Mouse (Mus musculus) forebrain, embryonic 16.5 days (tissue): ENCODE results near the gene Nup155. TPM values are rescaled to one million over a fixed set of nuclear protein-coding genes. Genes with fewer than 3 reads are reported as not detected.
A peak's percentile ranks its signal among the peaks of the same experiment; 100 is the strongest.
"Not testable (repeated sequence)": the region's sequence is repeated elsewhere in the genome, so short reads cannot be mapped to it uniquely, and the experiment has no call there.

Experiments used
- ATAC-seq: fragments of 200-750 bp; cut with Nextera tagmentation; 2 replicates; pipeline ENCODE4 v1.8.0; 2017; ENCODE audit warnings: mild to moderate bottlenecking, moderate library complexity
- H3K27ac ChIP-seq: fragments of 300-500 bp; sonication (generic); 2 replicates; pipeline ENCODE4 v1.5.1; 2014; ENCODE audit warnings: low read length, control low read depth
- H3K27me3 ChIP-seq: fragments of 300-500 bp; sonication (generic); replicated peaks from 2 replicates; pipeline ENCODE4 v1.6.1; 2014; ENCODE audit warnings: low read length; ENCODE audit not compliant: control insufficient read depth, insufficient read depth
- H3K36me3 ChIP-seq: fragments of 300-500 bp; sonication (generic); 2 replicates; pipeline ENCODE4 v1.6.1; 2014; ENCODE audit not compliant: control insufficient read depth, insufficient read depth
- H3K4me1 ChIP-seq: fragments of 300-500 bp; sonication (generic); replicated peaks from 2 replicates; pipeline ENCODE4 v1.6.1; 2014; ENCODE audit warnings: low read length; ENCODE audit not compliant: control insufficient read depth, insufficient read depth
- H3K4me2 ChIP-seq: fragments of 300-500 bp; sonication (generic); 2 replicates; pipeline ENCODE4 v1.6.1; 2014; ENCODE audit warnings: mild to moderate bottlenecking, low read length, control low read depth
- H3K4me3 ChIP-seq: fragments of 300-500 bp; sonication (generic); replicated peaks from 2 replicates; pipeline ENCODE4 v1.5.1; 2014; ENCODE audit warnings: mild to moderate bottlenecking, low read length, control low read depth
- H3K9ac ChIP-seq: fragments of 300-500 bp; sonication (generic); replicated peaks from 2 replicates; pipeline ENCODE4 v1.6.1; 2014; ENCODE audit warnings: low read depth, low read length, control low read depth
- H3K9me3 ChIP-seq: fragments of 300-500 bp; sonication (generic); 2 replicates; pipeline ENCODE4 v1.6.1; 2016; ENCODE audit warnings: low read length; ENCODE audit not compliant: control insufficient read depth
- WGBS: fragments of 180-500 bp; shearing (Covaris S2); extraction: QIAGEN DNeasy Blood & Tissue Kit; methylation state at CpG from one replicate; pipeline ENCODE4 v1.1.7; 2014; 5-methylcytosine and 5-hydroxymethylcytosine counted together
- polyA plus RNA-seq: library from polyadenylated mRNA; unstranded; fragments of >200 nt; fragmentation: Nextera tagmentation; extraction: Ambion mirVana; gene quantifications from 2 replicates; pipeline ENCODE4 v1.2.1, GENCODE M21; 2015

The Nup155 gene
- polyA plus RNA-seq, 1 experiment from 2014 or later, result 13.9 TPM

DNA sequence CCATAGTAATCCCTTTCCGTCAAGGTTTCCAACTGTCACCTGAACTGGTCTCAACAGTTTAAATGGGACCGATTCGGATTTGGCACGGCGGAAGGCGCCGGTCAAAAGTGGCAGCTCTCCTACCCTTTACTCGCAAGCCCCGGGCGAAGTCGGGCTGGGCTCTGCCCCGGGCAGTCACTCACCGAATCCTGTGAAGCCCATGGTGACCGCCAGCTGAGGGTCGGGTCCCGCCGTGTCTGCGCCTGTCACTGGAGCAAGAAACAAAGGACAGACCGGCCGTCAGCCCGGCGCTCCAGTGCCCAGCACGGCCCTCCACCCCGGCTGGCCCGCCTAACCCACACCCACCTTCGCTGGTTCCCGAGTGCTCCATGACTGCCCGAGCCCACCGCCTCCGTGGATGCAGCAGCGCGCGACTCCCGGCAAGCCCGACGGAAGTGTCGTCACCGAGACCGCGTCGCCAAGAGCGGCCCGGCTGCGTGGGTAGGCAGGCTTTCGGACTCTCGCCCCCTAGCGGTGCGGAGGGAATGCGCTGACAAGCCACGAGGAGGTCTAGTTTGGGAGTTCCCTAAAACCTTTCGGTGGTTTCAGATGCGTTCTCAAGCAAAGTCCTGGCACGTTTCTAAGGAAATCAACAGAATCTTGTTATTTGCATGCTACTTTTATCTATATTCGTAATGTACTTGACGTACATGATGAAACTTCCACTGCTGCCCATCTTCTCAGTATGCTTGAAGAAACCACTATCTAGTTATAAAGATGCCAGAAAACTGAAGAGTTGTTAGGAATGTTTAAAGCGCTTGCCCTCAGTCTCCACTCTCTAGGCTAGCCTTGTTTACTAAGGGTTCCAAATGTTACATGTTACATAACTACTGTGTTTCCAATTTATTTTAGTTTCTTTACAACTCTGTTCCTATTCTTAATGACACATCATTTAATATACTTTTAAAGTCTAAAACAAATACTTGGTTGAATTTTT, 10.0 kb upstream of the Nup155 start, which contains the start of gene Wdr70:
Gene Wdr70 (minus strand): TSS at position 436 of the 976 bp plus-strand sequence.
- peak within 1 kb of the TSS; percentile 78 for H3K9ac ChIP-seq
- peak; percentile 99 for ATAC-seq
- H3K9me3 ChIP-seq, result no peaks in the 10 kb centered on the region
- no peaks in the 10 kb centered on the region for H3K27me3 ChIP-seq
- WGBS, result 2% methylated on average over 56 of the region's 56 CpGs
- H3K27ac ChIP-seq, result no peak within 1 kb of the TSS
- peak within 1 kb of the TSS; percentile 78 for H3K4me3 ChIP-seq
- peak within 1 kb of the TSS; percentile 65 for H3K4me2 ChIP-seq
- H3K4me1 ChIP-seq, result 0 out of 2 replicates have a peak, but pooled peaks cover 3% of the 10 kb centered on the region
- H3K36me3 ChIP-seq, result peaks cover 3% of the 10 kb centered on the region; the same call in 1 of the 2 replicates

- WGBS, result 87% methylated on average over 13 of the region's 15 CpGs
- not testable (repeated sequence) for H3K36me3 ChIP-seq, H3K27me3 ChIP-seq, H3K4me1 ChIP-seq, H3K4me2 ChIP-seq, H3K4me3 ChIP-seq, H3K9ac ChIP-seq, ATAC-seq, H3K9me3 ChIP-seq, H3K27ac ChIP-seq
These were observed 7.0 kb upstream of the Nup155 start for GRCm38 (mm10) chr15:8101975-8102542.

DNA sequence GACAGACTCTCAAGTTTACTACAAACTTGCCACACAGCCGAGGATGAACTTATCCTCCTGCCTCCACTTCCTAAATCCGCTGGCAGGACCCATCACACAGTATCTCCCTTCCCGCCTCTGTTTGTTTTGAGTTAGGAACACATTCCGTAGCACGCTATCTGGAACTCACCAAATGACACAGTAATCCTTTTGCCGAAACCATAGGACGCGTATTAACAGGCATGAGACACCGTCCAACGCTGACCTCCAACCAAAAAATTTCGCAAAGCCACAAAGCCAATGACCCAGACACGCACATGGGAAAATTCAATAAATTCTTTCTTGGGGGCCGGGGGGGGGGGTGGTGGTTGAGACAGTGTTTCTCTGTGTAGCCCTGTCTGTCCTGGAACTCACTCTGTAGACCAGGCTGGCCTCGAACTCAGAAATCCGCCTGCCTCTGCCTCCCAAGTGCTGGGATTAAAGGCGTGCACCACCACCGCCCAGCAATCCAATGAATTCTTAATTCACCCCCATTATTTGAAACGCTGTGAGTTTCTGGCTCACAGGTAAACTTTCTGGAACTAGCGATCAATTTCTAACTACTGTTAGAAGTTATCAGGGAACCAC, 610 bp upstream of the Nup155 start:
- whole genome bisulfite sequencing, result 60% methylated on average over 19 of the region's 19 CpGs
- ATAC-seq, result peak; percentile 32; the same call in 1 of the 2 replicates
- H3K9ac ChIP-seq, result peak overlapping the region; percentile 61

GRCm38 (mm10) chr15:8109782-8110181, 709 bp downstream of the Nup155 start:
- no peak for ATAC-seq
- Histone ChIP-seq H3K4me1 (peaks cover 17% of the 10 kb centered on the region), H3K27me3 (no peaks in the 10 kb centered on the region), H3K4me2 (peak overlapping the region; percentile 78), H3K9ac (peak overlapping the region; percentile 76), H3K36me3 (peaks cover 3% of the 10 kb centered on the region; the same call in 1 of the 2 replicates), H3K9me3 (no peaks in the 10 kb centered on the region), H3K27ac (no peak overlapping the region), H3K4me3 (peak overlapping the region; percentile 93)
- 4% methylated on average over 8 of the region's 8 CpGs for WGBS

More for the DNA sequence above, 610 bp upstream of the Nup155 start:
- Histone ChIP-seq H3K4me3 (peak overlapping the region; percentile 93), H3K27me3 (no peaks in the 10 kb centered on the region), H3K4me1 (peaks cover 17% of the 10 kb centered on the region), H3K9me3 (no peaks in the 10 kb centered on the region), H3K4me2 (peak overlapping the region; percentile 78), H3K27ac (peak overlapping the region; percentile 82), H3K36me3 (peaks cover 3% of the 10 kb centered on the region; the same call in 1 of the 2 replicates)

- no peak overlapping the region for H3K27ac ChIP-seq
- no peaks in the 10 kb centered on the region for H3K9me3 ChIP-seq
- no peaks in the 10 kb centered on the region for H3K27me3 ChIP-seq
- H3K36me3 ChIP-seq, result peaks cover 19% of the 10 kb centered on the region
- no peak overlapping the region for H3K9ac ChIP-seq
- H3K4me1 ChIP-seq, result no peaks in the 10 kb centered on the region
- no peak overlapping the region for H3K4me2 ChIP-seq
- no peak overlapping the region for H3K4me3 ChIP-seq
- WGBS, result 48% methylated on average over 1 of the region's 1 CpGs
- ATAC-seq, result no peak
These were observed 20.2 kb downstream of the Nup155 start for GRCm38 (mm10) chr15:8129281-8129680.

GRCm38 (mm10) chr15:8131268-8131667, 22.2 kb downstream of the Nup155 start:
- peaks cover 28% of the 10 kb centered on the region for H3K36me3 ChIP-seq
- no peak for ATAC-seq
- WGBS, result 90% methylated on average over 3 of the region's 3 CpGs
- no peak overlapping the region for H3K9ac ChIP-seq
- H3K4me2 ChIP-seq, result no peak overlapping the region
- H3K27ac ChIP-seq, result no peak overlapping the region
- no peaks in the 10 kb centered on the region for H3K9me3 ChIP-seq
- no peaks in the 10 kb centered on the region for H3K27me3 ChIP-seq
- no peak overlapping the region for H3K4me3 ChIP-seq
- H3K4me1 ChIP-seq, result no peaks in the 10 kb centered on the region

- H3K27ac ChIP-seq, result no peak overlapping the region
- H3K9ac ChIP-seq, result no peak overlapping the region
- no peak for ATAC-seq
- H3K4me1 ChIP-seq, result no peaks in the 10 kb centered on the region
- peaks cover 31% of the 10 kb centered on the region for H3K36me3 ChIP-seq
- H3K27me3 ChIP-seq, result no peaks in the 10 kb centered on the region
- no peak overlapping the region for H3K4me2 ChIP-seq
- H3K4me3 ChIP-seq, result no peak overlapping the region
- H3K9me3 ChIP-seq, result no peaks in the 10 kb centered on the region
These were observed 22.7 kb downstream of the Nup155 start for GRCm38 (mm10) chr15:8131761-8132160.

- peaks cover 39% of the 10 kb centered on the region for H3K36me3 ChIP-seq
- ATAC-seq, result no peak
- H3K9ac ChIP-seq, result no peak overlapping the region
These were observed 26.5 kb downstream of the Nup155 start for GRCm38 (mm10) chr15:8135606-8136005.

GRCm38 (mm10) chr15:8161841-8162240, 52.8 kb downstream of the Nup155 start:
- no peak for ATAC-seq
- WGBS, result 86% methylated on average over 1 of the region's 1 CpGs

More at GRCm38 (mm10) chr15:8135606-8136005, 26.5 kb downstream of the Nup155 start:
- no peak overlapping the region for H3K4me3 ChIP-seq
- no peak overlapping the region for H3K4me2 ChIP-seq
- H3K4me1 ChIP-seq, result no peaks in the 10 kb centered on the region
- WGBS, result 90% methylated on average over 5 of the region's 5 CpGs
- H3K9me3 ChIP-seq, result no peaks in the 10 kb centered on the region
- H3K27ac ChIP-seq, result no peak overlapping the region
- H3K27me3 ChIP-seq, result no peaks in the 10 kb centered on the region

More at GRCm38 (mm10) chr15:8161841-8162240, 52.8 kb downstream of the Nup155 start:
- Histone ChIP-seq H3K4me1 (no peaks in the 10 kb centered on the region), H3K27me3 (no peaks in the 10 kb centered on the region), H3K36me3 (peaks cover 10% of the 10 kb centered on the region), H3K9me3 (no peaks in the 10 kb centered on the region), H3K4me3 (no peak overlapping the region), H3K27ac (no peak overlapping the region), H3K9ac (no peak overlapping the region), H3K4me2 (no peak overlapping the region)
